Mouse (Mus musculus): ENCODE results near the gene Mrpl39.

The Mrpl39 gene

DNA sequence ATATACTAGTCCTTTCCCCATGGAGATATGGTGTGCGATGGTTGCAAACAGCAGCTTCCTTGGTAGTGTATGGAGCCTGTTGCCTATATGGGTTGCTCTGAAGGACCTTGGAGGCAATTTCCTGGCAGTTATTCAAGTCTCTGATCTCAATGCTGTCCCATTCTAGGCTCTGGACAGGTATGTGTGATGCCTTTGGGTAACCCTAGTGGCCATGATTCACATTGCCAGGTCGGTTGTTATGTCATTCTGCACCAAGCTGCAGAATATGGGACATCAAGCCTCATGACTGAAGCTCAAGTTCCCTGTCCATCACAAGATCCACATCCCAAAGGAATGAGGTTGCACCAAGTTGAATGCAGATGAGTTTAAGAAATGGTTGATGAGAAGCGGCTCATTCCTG is 1.8 kb upstream of the Mrpl39 start:
- no peak for DNase-seq

DNA sequence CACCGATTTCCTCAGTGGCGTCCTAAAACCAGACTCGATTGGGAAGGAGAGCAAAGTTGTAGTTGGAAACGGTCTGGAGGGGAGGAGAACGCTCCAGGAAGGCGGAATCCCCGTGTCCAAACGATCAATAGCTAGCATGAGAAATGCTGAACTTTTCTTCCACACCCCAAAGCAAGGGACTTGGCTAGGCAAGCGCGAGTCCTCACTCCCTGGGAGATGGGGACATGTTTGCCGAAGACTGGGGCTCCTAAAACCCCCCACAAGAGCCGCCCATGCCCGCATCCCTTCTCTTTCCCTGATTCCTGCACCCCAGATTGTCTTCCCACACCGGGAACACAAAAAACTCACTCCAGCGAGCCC is 756 bp downstream of the Mrpl39 start:
- DNase-seq = no peak

DNA sequence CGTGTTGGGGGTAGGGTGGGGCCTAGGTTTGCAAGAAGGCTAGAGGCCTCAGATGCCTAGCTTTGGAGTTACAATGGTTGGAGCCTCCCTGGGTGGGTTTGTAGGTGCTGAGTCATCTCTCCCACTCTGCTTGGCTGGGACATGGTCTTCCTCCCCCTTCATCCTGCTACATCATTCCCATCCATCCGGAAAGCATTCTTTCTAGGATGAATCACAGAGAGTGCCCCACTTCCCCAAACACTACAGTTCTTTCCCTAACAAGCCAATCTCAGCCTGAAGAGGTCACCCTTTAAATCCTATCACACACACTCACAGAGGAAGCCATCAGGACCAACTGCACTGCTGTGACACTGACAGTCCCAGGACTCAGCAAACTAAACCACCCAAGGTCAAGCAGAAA is 14.9 kb downstream of the Mrpl39 start:
- DNase-seq = no peak

DNA sequence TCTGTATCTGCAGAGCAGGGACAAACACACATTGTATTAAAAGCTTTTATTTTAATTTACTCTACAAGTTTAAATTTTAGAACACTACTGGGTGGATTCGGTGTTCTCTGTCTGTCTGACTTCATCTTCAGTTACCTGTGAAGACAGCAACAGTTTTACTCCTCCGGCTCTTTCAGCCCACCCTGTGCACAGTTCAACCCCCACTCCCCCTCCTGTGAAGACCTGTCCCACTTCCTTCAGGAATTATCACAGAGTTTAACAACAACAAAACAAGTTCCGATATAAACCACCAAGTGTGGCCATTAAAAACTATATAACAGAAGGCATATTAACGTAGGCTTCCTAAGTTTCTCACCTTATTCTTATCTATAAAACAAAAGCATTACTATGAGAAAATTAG is 17.3 kb downstream of the Mrpl39 start:
- DNase-seq = no peak

DNA sequence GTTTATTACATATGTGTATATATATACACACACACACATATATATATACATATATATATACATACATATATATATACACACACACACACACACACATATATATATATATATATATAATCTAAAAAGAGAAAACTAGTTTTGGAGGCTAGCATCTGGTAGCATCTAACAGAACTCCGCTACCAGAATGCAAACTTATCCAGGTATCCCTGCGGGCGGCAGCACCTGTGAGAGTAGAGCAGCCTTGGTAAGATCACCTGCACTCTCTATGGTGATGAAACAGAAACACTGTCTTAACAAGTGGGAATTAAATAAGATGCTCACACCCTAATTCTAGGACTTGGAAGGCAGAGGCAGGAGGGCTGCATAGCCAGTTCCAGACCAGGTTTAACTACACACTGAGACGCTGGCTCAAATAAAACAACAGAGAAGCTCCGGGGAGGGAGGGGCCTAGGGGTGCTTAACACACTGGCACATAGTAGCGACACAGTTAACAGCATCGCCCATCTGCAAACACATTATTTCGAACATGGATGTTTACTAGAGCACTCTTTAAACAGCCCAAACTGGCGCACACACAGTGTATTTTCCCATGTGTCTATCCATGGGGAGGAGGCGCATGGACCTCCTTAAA is 17.8 kb downstream of the Mrpl39 start:
- DNase-seq = no peak

DNA sequence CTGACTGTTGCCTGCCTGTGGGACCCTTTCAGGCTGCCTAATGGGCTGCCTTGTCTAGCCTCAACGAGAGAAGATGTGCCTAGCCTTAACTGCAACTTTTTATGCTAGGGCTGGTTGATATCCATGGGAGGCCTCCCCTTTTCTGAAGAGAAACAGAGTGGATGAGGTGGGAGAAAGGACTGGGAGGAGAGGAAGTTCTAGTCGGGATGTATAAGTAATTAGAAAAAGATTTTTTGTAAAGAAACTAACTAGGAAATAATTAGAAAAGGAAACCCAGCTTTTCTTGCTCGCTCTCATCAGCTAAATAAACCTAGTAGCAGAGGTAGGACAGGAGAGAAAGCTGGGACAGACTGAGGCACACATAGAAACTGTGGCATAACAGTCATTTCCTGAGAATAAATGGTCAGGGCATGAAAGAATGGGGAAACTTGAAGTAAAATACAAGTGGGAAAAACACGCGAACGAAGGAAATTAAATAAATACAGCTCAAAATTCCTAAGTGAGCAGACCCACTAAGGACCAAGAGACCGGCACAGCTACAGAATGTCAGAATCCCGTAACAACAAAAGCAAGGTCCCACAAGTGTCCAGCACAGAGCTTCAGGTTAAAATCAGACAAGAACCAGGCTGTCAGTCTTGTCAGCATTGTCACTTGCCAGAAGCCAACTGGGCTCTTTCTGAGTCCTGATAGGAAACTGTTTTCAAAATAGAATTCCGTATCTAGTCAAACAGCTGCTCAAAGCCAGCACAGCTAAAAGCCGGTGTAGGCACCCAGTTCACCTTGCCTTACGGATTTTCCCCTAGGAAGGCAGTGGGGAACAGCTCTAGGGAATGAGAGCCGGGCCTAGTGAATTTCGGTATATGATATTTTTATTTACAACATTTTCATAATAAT is 18.6 kb downstream of the Mrpl39 start:
- no peak for DNase-seq

DNA sequence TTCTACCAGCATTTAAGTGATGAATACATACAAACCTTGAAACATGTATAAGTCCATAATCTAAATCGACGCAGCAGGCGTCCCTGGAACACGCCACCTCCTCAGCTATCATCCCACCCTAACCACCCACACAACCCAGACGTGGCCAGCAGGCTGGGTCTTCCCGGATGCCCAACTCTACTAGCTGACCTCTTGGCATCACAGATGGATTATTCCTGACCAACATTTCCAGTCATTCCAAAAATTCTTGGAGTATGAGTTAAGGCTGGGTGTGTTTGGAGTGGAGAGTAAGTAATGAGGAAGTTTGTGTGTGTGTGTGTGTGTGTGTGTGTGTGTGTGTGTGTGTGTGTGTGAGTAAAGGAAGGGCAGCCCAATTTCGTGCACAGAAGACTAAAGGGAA is 19.3 kb downstream of the Mrpl39 start:
- DNase-seq = no peak

DNA sequence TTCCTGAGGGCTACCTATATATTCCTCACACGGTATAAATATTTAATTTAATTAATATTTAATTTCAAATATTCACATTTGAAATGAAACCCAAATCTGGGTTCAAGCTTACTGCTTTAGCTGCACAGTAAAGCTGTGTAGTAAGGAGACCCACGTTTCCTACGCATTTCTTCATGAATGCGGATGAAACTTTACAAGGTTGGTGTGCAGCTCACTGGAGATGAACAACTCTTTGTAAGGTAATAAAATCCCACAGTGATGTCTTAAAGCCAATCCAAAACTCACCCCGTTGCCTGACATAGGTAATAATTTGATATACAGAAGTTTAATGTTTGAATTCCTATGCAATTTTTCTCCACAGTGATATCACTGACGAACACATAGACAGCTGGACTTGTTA is 20.6 kb downstream of the Mrpl39 start:
- no peak for DNase-seq

DNA sequence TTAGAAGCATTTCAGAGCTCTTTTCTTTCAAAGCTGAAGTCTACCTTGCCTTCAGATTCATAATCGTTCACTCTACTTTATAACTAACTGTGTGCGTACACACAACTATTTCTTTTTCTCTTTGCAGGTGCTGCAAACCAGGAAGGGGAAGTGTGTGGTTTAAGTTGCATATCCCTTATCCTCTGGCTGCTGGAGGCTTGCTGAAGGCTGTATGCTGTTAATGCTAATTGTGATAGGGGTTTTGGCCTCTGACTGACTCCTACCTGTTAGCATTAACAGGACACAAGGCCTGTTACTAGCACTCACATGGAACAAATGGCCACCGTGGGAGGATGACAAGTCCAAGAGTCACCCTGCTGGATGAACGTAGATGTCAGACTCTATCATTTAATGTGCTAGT is 21.6 kb downstream of the Mrpl39 start:
- DNase-seq = no peak

DNA sequence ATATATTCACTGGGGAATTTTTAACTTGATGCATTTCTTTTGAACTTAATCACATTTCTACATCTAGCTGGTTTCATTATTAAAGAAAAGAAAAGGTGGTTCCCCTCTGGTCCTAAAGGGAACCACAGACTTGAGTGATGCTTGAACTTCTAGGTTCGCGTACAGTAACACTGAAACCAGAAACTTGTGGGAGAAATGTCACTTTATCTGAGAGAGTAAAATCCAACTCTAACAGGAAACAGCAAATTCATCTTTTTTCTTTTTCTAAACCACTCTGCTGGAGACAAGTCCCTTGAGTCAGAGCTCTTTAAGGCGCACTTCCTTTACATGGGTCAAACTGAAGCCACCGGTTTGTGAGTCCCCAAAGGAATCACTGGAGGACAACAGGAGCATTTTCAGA is 22.4 kb downstream of the Mrpl39 start:
- DNase-seq = no peak

DNA sequence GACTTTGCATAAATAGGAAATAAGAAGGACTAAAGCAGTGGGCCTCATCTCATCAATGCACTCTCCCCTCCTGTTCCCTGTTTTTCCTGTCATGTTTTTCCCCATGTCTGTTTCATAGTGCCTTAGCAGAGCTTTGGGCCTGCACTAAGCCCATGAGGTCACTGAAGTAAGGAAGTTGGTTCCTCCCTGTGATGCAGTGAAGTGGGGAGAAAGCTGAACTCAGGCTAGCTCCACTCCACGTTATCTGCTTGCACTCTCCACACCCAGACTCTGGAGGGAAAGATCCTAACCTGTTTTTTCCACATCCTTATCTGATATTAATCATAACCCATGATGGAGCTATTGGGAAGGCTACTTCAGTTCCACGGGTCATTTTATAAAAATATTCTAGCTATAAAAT is 26.9 kb downstream of the Mrpl39 start:
- no peak for DNase-seq

DNA sequence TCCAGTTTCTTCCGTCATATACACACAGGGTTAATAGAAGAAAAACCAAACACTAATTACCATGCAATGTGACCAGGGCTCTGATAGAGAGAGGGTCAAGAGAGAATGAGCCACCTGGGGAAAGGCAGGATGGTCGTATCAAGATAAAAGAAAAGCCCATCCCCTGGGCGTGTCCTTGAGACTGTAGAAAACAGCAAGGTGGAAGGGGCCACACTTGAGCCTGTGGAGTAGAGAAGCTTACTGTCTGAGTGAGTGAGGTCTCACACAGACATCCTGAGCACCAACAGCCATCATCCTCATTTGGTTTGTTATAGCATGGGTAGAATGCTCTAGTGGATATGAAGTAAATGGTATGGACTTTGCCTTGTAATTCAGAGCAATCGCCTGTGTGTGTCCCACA is 27.7 kb downstream of the Mrpl39 start:
- DNase-seq = no peak

DNA sequence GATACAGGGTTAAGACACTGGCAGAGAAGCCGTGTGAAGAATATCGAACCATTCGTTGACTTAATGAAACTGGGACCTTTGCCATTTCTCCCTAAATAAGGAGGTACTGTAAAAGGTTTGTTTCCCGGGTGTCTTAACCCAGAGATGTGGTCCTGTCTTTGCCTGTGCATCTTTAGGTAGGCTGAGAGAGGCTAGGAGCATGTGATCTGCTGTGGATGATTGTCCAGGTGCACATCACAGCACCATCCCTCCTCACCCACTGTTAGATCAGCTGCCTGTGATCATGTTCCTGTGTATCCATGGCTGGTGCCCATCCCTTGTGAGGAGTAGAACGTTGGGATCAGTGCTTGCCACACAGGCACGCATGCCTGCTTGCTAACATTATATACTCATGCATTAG is 29.0 kb downstream of the Mrpl39 start:
- DNase-seq = no peak

DNA sequence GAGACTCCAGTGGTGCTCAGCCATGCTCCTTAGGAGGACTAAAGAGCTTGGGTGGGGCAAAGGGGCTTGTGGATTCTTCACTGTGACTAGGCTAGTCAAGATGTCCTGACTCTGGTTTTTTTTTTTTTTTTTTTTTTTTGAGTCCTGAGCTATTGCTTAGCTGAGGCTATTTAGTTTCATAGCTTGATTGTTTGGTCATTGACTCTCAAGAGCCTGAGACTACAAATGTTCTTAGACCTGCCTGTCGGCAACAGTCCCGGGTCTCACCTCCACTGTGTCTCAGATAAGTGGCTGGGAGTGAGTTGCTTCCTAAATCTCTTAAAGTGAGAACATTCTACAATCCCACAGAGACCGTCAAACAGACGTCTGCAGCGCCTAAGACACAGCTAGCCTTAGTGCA is 30.0 kb downstream of the Mrpl39 start:
- DNase-seq = no peak

DNA sequence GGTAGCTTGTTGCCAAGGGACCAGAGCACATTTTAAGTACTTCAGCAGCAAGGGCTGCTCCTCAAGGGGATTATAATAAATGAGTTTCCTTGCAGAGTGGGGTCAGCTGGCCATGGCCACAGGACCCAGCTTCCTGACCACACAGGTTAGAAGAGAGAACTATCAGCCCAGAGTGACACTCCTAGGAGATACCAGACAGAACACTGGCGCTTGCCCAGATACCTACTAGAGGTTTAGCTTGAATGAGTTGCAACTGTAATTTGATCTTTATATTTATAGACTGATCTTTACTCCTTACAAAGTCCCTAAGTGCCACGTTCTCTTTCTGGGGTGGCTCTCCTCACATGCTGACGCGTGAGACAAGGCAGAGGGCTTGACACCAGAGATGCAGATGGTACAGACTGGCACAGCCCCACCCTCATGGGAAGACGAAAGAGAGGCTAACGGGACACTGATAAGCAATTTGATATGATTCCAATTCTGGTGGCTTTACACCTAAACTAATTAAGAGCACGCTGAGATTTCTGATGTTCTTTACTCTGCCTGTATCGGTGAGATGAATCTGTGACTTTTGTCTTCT is 30.8 kb downstream of the Mrpl39 start:
- DNase-seq = no peak

DNA sequence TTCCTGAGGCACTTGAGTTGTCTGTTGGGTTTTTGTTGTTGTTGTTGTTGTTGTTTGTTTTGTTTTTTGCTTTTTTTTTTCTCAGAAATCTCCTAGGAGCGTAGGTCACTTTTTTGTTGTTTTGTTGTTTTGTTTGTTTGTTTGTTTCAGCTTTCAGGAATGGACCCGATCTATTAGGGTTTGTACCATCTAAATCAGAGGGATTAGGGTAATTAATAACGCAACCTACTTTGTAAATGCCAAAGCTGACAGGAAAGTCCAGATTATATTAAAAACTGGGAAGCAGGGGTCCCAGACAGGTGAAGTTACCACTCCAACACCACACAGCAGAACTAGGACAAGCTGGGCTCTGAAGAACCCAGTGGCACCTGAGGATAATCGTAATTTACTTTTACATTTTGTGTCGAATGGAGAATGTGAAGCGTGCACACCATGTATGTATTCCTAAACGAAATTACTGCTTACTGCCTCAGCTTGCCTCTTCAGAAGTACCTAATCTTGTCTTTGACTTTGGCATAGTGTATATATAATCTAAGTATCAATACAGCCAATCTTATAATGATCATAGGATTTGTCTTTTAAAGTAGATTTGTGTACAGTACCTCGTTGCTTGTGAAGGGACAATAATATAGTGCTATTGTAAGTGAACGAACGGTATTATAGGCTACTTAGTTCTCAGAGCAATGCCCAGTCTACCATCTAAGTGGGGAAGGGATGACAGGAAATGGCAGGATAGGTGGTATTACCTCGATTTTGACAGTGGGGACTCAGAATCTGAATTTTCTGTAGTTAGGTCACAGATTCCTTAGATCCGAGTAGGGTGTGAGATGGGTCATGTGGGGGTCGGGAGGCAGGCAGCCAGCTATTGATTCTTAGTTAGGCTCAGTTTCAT is 31.5 kb downstream of the Mrpl39 start:
- DNase-seq = no peak

DNA sequence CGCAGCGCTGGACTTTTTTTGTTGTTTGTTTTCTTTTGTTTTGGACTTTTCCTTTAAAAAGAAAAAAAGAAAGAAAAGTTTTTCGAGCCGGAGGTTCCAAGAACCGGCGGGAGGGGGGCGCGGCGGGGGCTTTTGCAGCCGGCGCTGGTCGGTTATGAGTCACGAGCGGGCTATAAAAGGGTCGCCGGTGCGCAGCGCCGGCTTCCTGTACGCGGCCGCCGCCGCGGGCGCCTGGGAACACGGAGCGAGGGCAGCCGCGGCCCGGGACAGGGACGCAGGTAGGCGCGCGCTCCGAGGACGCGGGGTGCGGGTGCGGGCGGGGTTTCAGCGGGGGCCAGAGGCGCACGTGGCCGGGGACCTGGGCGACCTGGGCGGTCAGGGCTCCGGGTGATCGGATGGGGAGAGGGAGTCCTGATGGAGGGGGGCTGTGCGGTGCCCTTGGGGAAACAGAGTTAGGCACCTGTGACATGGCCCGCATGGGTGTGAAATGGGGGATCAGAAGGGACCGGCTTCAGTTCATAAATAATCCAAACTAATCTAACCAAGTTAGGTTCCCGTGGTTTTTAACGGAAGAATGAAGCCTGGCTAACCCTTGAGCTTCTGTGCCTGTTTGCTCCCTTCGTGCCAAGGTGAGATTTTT is 32.3 kb downstream of the Mrpl39 start:
- peak in 1 of 2 experiments; percentile 7 for DNase-seq

DNA sequence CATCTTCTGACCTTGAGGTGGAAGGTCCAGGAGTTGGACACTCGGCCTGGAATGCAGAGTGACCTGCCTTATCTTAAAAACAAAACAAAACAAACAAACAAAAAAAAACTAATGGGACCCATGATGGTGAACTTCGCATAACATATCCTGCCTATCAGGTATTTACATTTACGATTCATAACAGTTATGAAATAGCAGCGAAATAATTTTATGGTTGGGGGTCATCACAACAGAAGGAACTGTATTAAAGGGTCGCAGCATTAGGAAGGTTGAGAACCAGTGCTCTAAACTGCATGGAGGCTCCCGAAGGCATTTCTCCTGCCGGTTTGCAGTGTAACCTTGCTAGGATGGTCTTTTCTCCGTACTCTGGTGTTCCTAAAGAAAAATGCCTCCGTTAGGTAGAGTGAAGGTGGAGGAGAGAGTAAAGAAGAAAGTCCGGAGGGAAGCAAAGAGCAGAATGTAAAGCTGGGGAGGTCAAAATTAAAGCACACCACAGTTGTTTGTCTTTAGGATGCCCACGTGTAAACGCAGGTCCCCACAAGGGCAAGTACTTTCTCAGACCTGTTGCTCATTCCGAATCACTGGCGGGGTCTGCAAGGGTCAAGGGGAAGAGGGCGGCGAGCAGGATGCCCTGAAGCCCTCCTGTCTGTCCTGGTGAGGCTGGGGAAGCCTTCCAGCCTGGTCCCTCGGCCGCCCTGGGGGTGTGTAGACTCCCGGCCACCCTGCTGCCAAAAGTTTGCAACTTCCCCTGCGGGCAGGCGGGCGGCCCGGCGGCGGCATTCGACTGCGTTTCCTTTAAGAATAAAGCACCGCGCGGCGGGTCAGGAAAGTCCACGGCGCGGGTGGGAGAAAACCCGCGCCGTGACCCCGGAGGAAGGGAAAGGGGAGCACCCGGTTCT is 33.1 kb downstream of the Mrpl39 start:
- DNase-seq = no peak

DNA sequence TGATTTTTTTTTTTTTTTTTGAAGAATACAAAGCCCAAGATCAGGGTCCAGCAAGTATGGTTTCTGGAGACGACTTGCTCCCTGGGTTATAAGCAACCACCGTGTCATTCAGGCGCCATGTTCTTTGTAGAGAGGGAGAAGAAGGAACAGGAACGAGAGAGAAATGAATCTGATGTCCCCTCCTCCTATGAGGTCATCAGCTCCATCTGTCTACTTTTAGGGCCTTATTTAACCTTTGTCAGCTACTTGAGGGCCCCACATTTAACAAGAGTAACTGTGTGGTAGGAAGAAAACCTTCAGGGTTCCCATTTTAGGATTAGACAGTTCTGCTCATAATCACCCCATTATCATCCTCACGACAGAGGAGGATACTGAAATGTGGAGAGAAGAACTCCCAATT is 34.5 kb downstream of the Mrpl39 start:
- no peak for DNase-seq

DNA sequence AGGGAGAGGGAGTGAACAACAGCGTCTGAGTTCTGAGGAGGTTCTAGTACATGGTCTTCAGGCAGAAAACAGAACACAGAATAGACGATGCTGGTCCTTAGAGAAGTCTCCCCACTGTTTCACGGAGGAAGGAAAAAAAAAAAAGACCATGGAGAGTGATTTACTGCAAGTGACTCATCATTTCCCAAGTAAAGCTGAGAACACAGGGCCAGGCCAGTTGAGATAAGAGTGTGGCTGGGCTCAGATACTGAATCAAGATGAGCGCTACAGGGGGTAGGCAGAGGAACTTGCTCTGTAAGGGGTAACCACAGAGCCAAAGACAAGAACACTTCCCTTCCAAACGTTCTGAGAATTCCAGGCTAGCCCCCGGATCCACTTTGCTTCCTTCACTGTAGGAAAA is 36.8 kb downstream of the Mrpl39 start:
- DNase-seq = no peak

DNA sequence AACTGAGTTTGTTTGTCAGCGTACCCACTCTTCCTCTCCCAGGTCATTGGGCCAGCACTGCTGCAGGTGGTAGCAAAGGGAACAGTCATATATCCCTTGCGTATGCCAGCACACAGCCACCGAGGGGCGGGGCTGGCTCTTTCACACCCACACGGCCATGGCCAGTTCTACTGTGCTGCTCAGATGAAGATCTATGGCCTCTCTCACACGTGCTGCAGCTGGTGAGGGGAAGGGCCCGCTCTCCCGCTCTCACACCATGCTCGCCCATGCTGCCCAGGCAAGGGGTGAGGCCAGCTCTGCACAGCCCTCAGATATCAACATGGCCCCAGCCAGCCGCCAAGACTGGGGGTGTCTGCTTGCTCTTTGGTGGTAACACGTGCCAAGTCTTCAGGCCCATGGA is 39.4 kb downstream of the Mrpl39 start:
- DNase-seq = no peak

DNA sequence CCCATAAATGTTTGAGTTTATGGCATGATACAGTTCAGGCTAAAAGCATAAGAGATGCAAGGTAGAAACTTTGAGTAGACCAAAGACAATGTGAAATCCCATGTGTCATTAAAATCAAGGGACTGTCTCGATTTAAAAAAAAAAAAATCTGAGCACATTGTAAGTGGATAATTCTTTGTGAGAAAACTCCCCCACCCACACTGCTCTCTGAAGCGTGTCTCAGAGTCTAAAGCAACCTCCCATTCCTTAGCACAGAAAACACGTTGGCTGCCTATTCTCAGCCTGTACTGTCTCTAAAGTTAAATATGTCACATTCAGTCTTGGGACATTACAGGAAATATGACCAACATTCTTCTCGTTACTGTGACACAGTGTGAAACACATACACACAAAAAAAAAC is 53.6 kb downstream of the Mrpl39 start:
- no peak for DNase-seq

Data from cerebellum, postnatal 36 days (tissue).